Mouse (Mus musculus): ENCODE results near the gene Kctd7.

- TF ChIP-seq POLR2A (IDR thresholded peaks at IDR 0.05; ENCODE audit: insufficient read length, low read depth) (no peak), TCF12 (IDR thresholded peaks at IDR 0.05; ENCODE audit: insufficient read depth, poor library complexity, severe bottlenecking) (no peak), USF1 (IDR thresholded peaks at IDR 0.05; ENCODE audit: low read depth) (no peak), MYOG (IDR thresholded peaks at IDR 0.05; ENCODE audit: control insufficient read depth in 1 of 3, insufficient read depth in 1 of 3, insufficient read length in 2 of 3, low read depth in 2 of 3) (no peak), MAX (IDR thresholded peaks at IDR 0.05; ENCODE audit: low read depth) (no peak), MYOD1 (IDR thresholded peaks at IDR 0.05; ENCODE audit: control insufficient read depth in 1 of 3, insufficient read length in 2 of 3, low read depth in 2 of 3) (no peak)
These were observed 46.2 kb downstream of the Kctd7 start for GRCm38 (mm10) chr5:130190909-130191308.
